Mouse (Mus musculus): ENCODE measurements around the gene Zscan5b. TPM values are rescaled to one million over a fixed set of nuclear protein-coding genes. Genes with fewer than 3 reads are reported as not detected.

Zscan5b gene
- polyA plus RNA-seq (2012; rRNA removed; ENCODE audit: low replicate concordance) = not detected in 2 replicates

GRCm38 (mm10) chr7:6221978-6222377, at the start of gene Zscan5b:
TSS of gene Zscan5b (plus strand) at chr7:6222278.

GRCm38 (mm10) chr7:6196790-6197189, 25.3 kb upstream of the Zscan5b start, which contains the start of gene Galp:
TSS of gene Galp (plus strand) at chr7:6197090.

GRCm38 (mm10) chr7:6252410-6252809, 30.3 kb downstream of the Zscan5b start, which contains the start of gene Epp13:
TSS of gene Epp13 (plus strand) at chr7:6252710.

GRCm38 (mm10) chr7:6285842-6286705, 64.0 kb downstream of the Zscan5b start, which contains the start of gene Zfp667:
TSS of gene Zfp667 (plus strand) at chr7:6286579.

Other genes with a start within 250 kb of the Zscan5b start
- gene Vmn1r65, start 211.3 kb upstream of the Zscan5b start, polyA plus RNA-seq (2012; rRNA removed; ENCODE audit: low replicate concordance) = not detected in 2 replicates
- gene Nlrp4c, start 177.1 kb upstream of the Zscan5b start, polyA plus RNA-seq (2012; rRNA removed; ENCODE audit: low replicate concordance) = not detected in 2 replicates
- 34.9 and 67.2 TPM in 2 replicates for gene Zfp787, start 66.3 kb upstream of the Zscan5b start, polyA plus RNA-seq (2012; rRNA removed; ENCODE audit: low replicate concordance)
- 20.8 and 44.5 TPM in 2 replicates for gene Zfp444, start 50.1 kb upstream of the Zscan5b start, polyA plus RNA-seq (2012; rRNA removed; ENCODE audit: low replicate concordance)
- gene Galp, start 25.2 kb upstream of the Zscan5b start, polyA plus RNA-seq (2012; rRNA removed; ENCODE audit: low replicate concordance) = not detected in 2 replicates
- gene Epp13, start 30.4 kb downstream of the Zscan5b start, polyA plus RNA-seq (2012; rRNA removed; ENCODE audit: low replicate concordance) = not detected in 2 replicates
- gene Zfp667, start 64.3 kb downstream of the Zscan5b start, polyA plus RNA-seq (2012; rRNA removed; ENCODE audit: low replicate concordance) = 0.70 and 1.7 TPM in 2 replicates
- 0.47 and 0.98 TPM in 2 replicates for gene Zfp583, start 109.0 kb downstream of the Zscan5b start, polyA plus RNA-seq (2012; rRNA removed; ENCODE audit: low replicate concordance)
- gene Gm3854, start 121.5 kb downstream of the Zscan5b start, polyA plus RNA-seq (2012; rRNA removed; ENCODE audit: low replicate concordance) = 0.10 TPM in 1 of 2 replicates, not detected in the other
- 0.35 and 1.9 TPM in 2 replicates for gene Zfp78, start 141.0 kb downstream of the Zscan5b start, polyA plus RNA-seq (2012; rRNA removed; ENCODE audit: low replicate concordance)
- 2.7 and 4.7 TPM in 2 replicates for gene Zfp28, start 161.0 kb downstream of the Zscan5b start, polyA plus RNA-seq (2012; rRNA removed; ENCODE audit: low replicate concordance)
- gene Smim17, start 176.4 kb downstream of the Zscan5b start, polyA plus RNA-seq (2012; rRNA removed; ENCODE audit: low replicate concordance) = not detected in 2 replicates
- gene Gm20715, start 188.0 kb downstream of the Zscan5b start, polyA plus RNA-seq (2012; rRNA removed; ENCODE audit: low replicate concordance) = 0.03 TPM in 1 of 2 replicates, not detected in the other
- gene Olfr1344, start 216.4 kb downstream of the Zscan5b start, polyA plus RNA-seq (2012; rRNA removed; ENCODE audit: low replicate concordance) = 0.67 TPM in 1 of 2 replicates, not detected in the other
- gene Olfr1336, start 233.9 kb downstream of the Zscan5b start, polyA plus RNA-seq (2012; rRNA removed; ENCODE audit: low replicate concordance) = not detected in 2 replicates
- not detected in 2 replicates for gene Olfr1346, start 244.8 kb downstream of the Zscan5b start, polyA plus RNA-seq (2012; rRNA removed; ENCODE audit: low replicate concordance)

All from mammary gland, adult 2 months (tissue).